Mouse (Mus musculus): ENCODE measurements at regions not wholly inside any gene's neighbourhood (a gene's known extent, or its start where the extent isn't known, plus 50 kb on each side); places are given as distances from the start of the nearest gene placed in this dataset.

GRCm38 (mm10) chr4:95180446-95180845, 128.4 kb upstream of the Jun start:
- in situ Hi-C loops (cut with MboI; ENCODE audit: unreplicated experiment in 2 of 2) = no loop called here

- in situ Hi-C loops (cut with MboI; ENCODE audit: unreplicated experiment in 2 of 2) = no loop called here
These were observed 129.0 kb upstream of the Jun start for GRCm38 (mm10) chr4:95180999-95181398.

GRCm38 (mm10) chr4:95184180-95184579, 132.2 kb upstream of the Jun start:
- in situ Hi-C loops (cut with MboI; ENCODE audit: unreplicated experiment in 2 of 2) = no loop called here

GRCm38 (mm10) chr4:95185113-95185915, 133.3 kb upstream of the Jun start:
- in situ Hi-C loops (cut with MboI; ENCODE audit: unreplicated experiment in 2 of 2) = no loop called here

GRCm38 (mm10) chr4:95185916-95186200, 133.8 kb upstream of the Jun start:
- in situ Hi-C loops (cut with MboI; ENCODE audit: unreplicated experiment in 2 of 2) = no loop called here

GRCm38 (mm10) chr4:95188107-95188506, 136.1 kb upstream of the Jun start:
- in situ Hi-C loops (cut with MboI; ENCODE audit: unreplicated experiment in 2 of 2) = no loop called here

GRCm38 (mm10) chr4:95191654-95192406, 139.8 kb upstream of the Jun start:
- in situ Hi-C loops (cut with MboI; ENCODE audit: unreplicated experiment in 2 of 2) = no loop called here

GRCm38 (mm10) chr4:95192562-95192961, 140.5 kb upstream of the Jun start:
- in situ Hi-C loops (cut with MboI; ENCODE audit: unreplicated experiment in 2 of 2) = no loop called here

GRCm38 (mm10) chr4:95193028-95193427, 141.0 kb upstream of the Jun start:
- in situ Hi-C loops (cut with MboI; ENCODE audit: unreplicated experiment in 2 of 2) = no loop called here

GRCm38 (mm10) chr4:95193473-95193872, 141.5 kb upstream of the Jun start:
- in situ Hi-C loops (cut with MboI; ENCODE audit: unreplicated experiment in 2 of 2) = no loop called here

GRCm38 (mm10) chr4:95194621-95195455, 142.8 kb upstream of the Jun start:
- in situ Hi-C loops (cut with MboI; ENCODE audit: unreplicated experiment in 2 of 2) = no loop called here

GRCm38 (mm10) chr4:95196106-95196505, 144.1 kb upstream of the Jun start:
- in situ Hi-C loops (cut with MboI; ENCODE audit: unreplicated experiment in 2 of 2) = no loop called here

GRCm38 (mm10) chr4:95197077-95197711, 145.2 kb upstream of the Jun start:
- in situ Hi-C loops (cut with MboI; ENCODE audit: unreplicated experiment in 2 of 2) = no loop called here

- in situ Hi-C loops (cut with MboI; ENCODE audit: unreplicated experiment in 2 of 2) = no loop called here
These were observed 147.4 kb upstream of the Jun start for GRCm38 (mm10) chr4:95199394-95199793.

- in situ Hi-C loops (cut with MboI; ENCODE audit: unreplicated experiment in 2 of 2) = no loop called here
These were observed 148.1 kb upstream of the Jun start for GRCm38 (mm10) chr4:95200130-95200529.

- in situ Hi-C loops (cut with MboI; ENCODE audit: unreplicated experiment in 2 of 2) = no loop called here
These were observed 150.5 kb upstream of the Jun start for GRCm38 (mm10) chr4:95202478-95202877.

- in situ Hi-C loops (cut with MboI; ENCODE audit: unreplicated experiment in 2 of 2) = no loop called here
These were observed 151.6 kb upstream of the Jun start for GRCm38 (mm10) chr4:95203577-95203976.

- in situ Hi-C loops (cut with MboI; ENCODE audit: unreplicated experiment in 2 of 2) = no loop called here
These were observed 153.3 kb upstream of the Jun start for GRCm38 (mm10) chr4:95205372-95205771.

- in situ Hi-C loops (cut with MboI; ENCODE audit: unreplicated experiment in 2 of 2) = no loop called here
These were observed 155.8 kb upstream of the Jun start for GRCm38 (mm10) chr4:95207783-95208182.

GRCm38 (mm10) chr4:95208827-95209226, 156.8 kb upstream of the Jun start:
- in situ Hi-C loops (cut with MboI; ENCODE audit: unreplicated experiment in 2 of 2) = no loop called here

Data from v-Abl transformed pro-B cells (cell line).